Mouse (Mus musculus) lung, postnatal 0 days (tissue): Measurements from ENCODE around the gene Tmem184b. TPM values are rescaled to one million over a fixed set of nuclear protein-coding genes. Genes with fewer than 3 reads are reported as not detected.

Source experiments
- ATAC-seq: fragments of 200-750 bp; cut with Nextera tagmentation; 2 replicates; pipeline ENCODE4 v1.8.0; 2017; ENCODE audit warnings: moderate library complexity
- DNase-seq: peaks from one replicate; pipeline ENCODE4 v3.0.0-alpha.2; 2016; ENCODE audit warnings: low spot score
- H3K27ac ChIP-seq: fragments of 300-500 bp; sonication (generic); 2 replicates; pipeline ENCODE4 v1.5.1; 2014; ENCODE audit warnings: antibody characterized with exemption, mild to moderate bottlenecking, low read length, mixed read lengths
- H3K27me3 ChIP-seq: fragments of 300-500 bp; sonication (generic); replicated peaks from 2 replicates; pipeline ENCODE4 v1.6.1; 2014; ENCODE audit warnings: low read length, mixed read lengths; ENCODE audit not compliant: insufficient read depth
- H3K36me3 ChIP-seq: fragments of 300-500 bp; sonication (generic); 2 replicates; pipeline ENCODE4 v1.6.1; 2014; ENCODE audit warnings: low read length, mixed read lengths; ENCODE audit not compliant: insufficient read depth
- H3K4me1 ChIP-seq: fragments of 300-500 bp; sonication (generic); 2 replicates; pipeline ENCODE4 v1.6.1; 2014; ENCODE audit warnings: antibody characterized with exemption, low read depth, low read length, mixed read lengths; ENCODE audit not compliant: insufficient read depth
- H3K4me2 ChIP-seq: fragments of 300-500 bp; sonication (generic); replicated peaks from 2 replicates; pipeline ENCODE4 v1.6.1; 2014; ENCODE audit warnings: low read depth, mild to moderate bottlenecking, low read length, moderate library complexity, mixed read lengths
- H3K4me3 ChIP-seq: fragments of 300-500 bp; sonication (generic); 2 replicates; pipeline ENCODE4 v1.5.1; 2014; ENCODE audit warnings: low read depth, low read length
- H3K9ac ChIP-seq: fragments of 300-500 bp; sonication (generic); replicated peaks from 2 replicates; pipeline ENCODE4 v1.6.1; 2014; ENCODE audit warnings: low read depth, mild to moderate bottlenecking
- H3K9me3 ChIP-seq: fragments of 300-500 bp; sonication (generic); 2 replicates; pipeline ENCODE4 v1.6.1; 2016; ENCODE audit warnings: low read length, mixed read lengths
- CTCF ChIP-seq: IDR thresholded peaks from 2 replicates; pipeline ENCODE4 v1.5.1; 2016; ENCODE audit warnings: antibody characterized with exemption, mild to moderate bottlenecking
- EP300 ChIP-seq: IDR thresholded peaks from 2 replicates; pipeline ENCODE4 v1.6.1; 2016; ENCODE audit warnings: antibody characterized with exemption, mild to moderate bottlenecking, control low read depth
- WGBS: fragments of 180-500 bp; shearing (Covaris S2); extraction: QIAGEN DNeasy Blood & Tissue Kit; methylation state at CpG from one replicate; pipeline ENCODE4 v1.1.7; 2014; 5-methylcytosine and 5-hydroxymethylcytosine counted together
- polyA plus RNA-seq: library from polyadenylated mRNA; unstranded; fragments of >200 nt; fragmentation: Nextera tagmentation; extraction: Ambion mirVana; gene quantifications from 2 replicates; pipeline ENCODE4 v1.2.1, GENCODE M21; 2015

Gene Tmem184b
- polyA plus RNA-seq, 1 experiment from 2014 or later: 55.3 TPM

DNA sequence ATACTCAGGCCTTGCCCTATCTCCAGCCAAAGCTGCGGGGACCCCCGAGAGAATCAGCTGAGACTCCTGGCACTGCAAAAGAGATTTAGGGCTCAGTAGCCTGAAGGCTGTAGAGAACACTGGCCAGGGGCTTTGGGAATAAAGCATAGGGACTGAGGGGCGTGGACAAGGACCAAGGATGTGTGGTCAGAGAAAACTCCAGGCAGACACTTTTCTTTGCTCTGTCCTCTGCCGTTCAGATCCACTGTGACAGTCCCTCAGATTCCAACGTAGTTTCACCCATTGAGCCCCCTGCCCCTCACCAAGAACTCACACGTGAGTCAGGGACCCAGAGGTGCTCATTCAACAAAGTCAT is 38.9 kb upstream of the Tmem184b start:
- Histone ChIP-seq H3K27ac (peak overlapping the region; percentile 98), H3K36me3 (0 out of 2 replicates have a peak, but pooled peaks cover 2% of the 10 kb centered on the region), H3K4me3 (peak overlapping the region; percentile 91), H3K27me3 (no peaks in the 10 kb centered on the region), H3K4me1 (peaks cover 30% of the 10 kb centered on the region; the same call in 1 of the 2 replicates), H3K9ac (peak overlapping the region; percentile 96), H3K4me2 (peak overlapping the region; percentile 81), H3K9me3 (no peaks in the 10 kb centered on the region)
- DNase-seq (no peak), ATAC-seq (no peak)
- 4% methylated on average over 6 of the region's 6 CpGs for WGBS
- TF ChIP-seq CTCF: no peak
- TF ChIP-seq EP300: no peak

DNA sequence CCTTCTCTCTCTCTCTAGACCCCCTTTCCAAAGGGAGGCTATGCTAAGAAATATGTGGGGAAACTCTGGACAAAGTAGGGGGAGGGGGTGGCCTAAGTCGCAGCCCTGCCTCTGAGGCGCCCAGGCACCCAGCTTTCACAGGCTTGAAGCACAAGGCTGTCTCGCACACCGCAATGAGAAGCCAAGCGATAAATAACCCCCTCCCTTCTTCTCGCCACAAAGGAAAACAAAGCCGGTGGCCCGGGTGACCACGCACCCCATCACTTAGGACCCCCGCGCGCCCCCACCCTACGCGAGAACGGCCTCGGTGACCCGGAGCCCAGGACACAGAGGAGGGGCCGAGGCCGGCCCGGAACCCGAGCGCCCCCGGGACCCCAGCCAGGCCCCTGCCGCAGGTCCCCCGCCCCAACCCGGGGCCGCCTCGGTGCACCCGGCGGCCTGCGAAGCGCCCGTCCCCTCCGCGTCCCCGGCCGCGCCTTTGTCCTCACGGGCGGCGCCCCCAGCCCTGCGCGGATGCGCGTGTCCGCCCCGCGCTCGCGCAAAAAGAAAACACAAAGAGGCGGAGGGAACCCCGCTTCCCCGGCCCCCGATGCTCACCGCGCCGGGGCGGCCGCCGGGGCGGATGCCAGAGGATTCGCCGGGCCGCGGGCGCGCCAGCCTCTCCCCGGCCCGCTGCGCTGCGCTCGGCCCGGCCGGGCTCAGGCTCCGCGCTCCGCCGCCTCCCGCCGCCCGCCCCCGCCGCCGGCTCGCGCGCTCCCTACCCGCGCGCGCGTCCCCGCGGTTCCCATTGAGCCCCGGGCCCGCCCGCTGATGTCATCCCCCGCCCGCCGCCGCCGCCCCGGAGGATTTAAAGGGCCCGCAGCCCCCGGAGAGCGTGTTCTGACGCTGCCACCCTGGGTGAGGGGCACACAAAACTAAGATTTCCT is 38.2 kb upstream of the Tmem184b start:
- TF ChIP-seq EP300: no peak
- TF ChIP-seq CTCF: no peak
- Histone ChIP-seq H3K4me2 (peak overlapping the region; percentile 81), H3K27ac (peak overlapping the region; percentile 98), H3K36me3 (0 out of 2 replicates have a peak, but pooled peaks cover 5% of the 10 kb centered on the region), H3K9me3 (no peaks in the 10 kb centered on the region), H3K4me1 (peaks cover 30% of the 10 kb centered on the region; the same call in 1 of the 2 replicates), H3K9ac (peak overlapping the region; percentile 96), H3K4me3 (peak overlapping the region; percentile 91), H3K27me3 (no peaks in the 10 kb centered on the region)
- peak; percentile 75 for ATAC-seq
- peak; percentile 83 for DNase-seq
- 1% methylated on average over 67 of the region's 107 CpGs for WGBS

DNA sequence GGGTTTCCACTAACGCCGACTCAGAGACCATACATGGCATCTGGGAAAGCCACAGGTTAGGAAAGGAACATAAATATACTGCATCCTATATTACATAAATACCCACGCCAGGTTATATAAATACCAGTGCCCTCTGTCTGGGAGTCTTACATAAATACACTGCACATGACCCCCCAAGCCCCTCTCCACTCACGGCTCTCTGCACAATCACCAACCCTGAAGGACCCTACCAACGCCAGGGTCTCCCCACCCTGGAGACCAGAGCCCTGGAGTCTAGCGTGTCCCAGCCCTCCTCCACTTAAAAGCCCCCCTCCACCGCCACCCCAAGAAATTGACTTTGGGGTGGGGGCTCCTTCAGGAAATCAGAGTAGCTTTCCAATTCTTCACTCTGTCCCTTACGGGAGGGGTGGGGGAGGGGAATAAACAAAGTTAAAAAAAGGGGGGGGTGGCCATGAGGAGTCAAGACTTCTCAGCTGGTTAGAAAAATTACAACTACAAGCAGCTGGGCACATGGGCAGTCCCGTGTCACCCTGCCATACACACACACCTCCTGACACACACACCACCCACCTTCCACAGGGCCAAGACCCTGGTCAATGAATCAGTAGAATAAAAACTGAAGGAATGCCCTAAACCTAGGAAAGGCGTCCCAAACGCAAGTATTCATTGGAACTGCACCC is 37.4 kb upstream of the Tmem184b start:
- Histone ChIP-seq H3K9ac (peak overlapping the region; percentile 96), H3K4me3 (peak overlapping the region; percentile 91), H3K9me3 (no peaks in the 10 kb centered on the region), H3K4me1 (peaks cover 38% of the 10 kb centered on the region), H3K27ac (peak overlapping the region; percentile 98), H3K36me3 (0 out of 2 replicates have a peak, but pooled peaks cover 5% of the 10 kb centered on the region), H3K4me2 (peak overlapping the region; percentile 81), H3K27me3 (no peaks in the 10 kb centered on the region)
- 2% methylated on average over 11 of the region's 11 CpGs for WGBS
- ATAC-seq (peak; percentile 23; the same call in 1 of the 2 replicates), DNase-seq (peak; percentile 61)
- TF ChIP-seq CTCF (no peak), EP300 (no peak)

DNA sequence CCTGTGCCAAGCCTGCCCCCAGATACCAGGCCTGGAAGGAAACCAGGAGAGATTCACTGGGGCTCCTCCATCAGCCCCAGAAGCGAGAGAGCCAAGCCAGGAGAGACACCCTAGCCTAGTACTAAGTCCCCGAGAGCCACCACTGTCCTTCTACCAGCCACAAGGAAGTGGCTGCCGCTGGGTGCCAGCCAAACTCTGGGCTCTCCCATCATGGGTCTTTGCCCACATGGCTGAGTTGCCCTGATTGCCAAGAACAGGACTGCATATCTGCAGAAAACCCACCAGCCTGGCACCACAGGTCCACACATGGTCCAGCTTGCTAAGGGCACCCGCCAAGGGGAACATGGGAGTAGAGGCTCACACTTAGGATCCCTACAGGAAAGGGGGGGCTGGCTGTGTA is 36.9 kb upstream of the Tmem184b start:
- Histone ChIP-seq H3K9me3 (no peaks in the 10 kb centered on the region), H3K4me1 (peaks cover 43% of the 10 kb centered on the region), H3K27me3 (no peaks in the 10 kb centered on the region), H3K4me3 (peak overlapping the region; percentile 91), H3K9ac (peak overlapping the region; percentile 96; the same call in 1 of the 2 replicates), H3K27ac (peak overlapping the region; percentile 98; the same call in 1 of the 2 replicates), H3K4me2 (peak overlapping the region; percentile 81), H3K36me3 (0 out of 2 replicates have a peak, but pooled peaks cover 5% of the 10 kb centered on the region)
- DNase-seq (peak; percentile 37), ATAC-seq (no peak)
- TF ChIP-seq EP300 (no peak), CTCF (no peak)
- WGBS: 35% methylated on average over 4 of the region's 4 CpGs

DNA sequence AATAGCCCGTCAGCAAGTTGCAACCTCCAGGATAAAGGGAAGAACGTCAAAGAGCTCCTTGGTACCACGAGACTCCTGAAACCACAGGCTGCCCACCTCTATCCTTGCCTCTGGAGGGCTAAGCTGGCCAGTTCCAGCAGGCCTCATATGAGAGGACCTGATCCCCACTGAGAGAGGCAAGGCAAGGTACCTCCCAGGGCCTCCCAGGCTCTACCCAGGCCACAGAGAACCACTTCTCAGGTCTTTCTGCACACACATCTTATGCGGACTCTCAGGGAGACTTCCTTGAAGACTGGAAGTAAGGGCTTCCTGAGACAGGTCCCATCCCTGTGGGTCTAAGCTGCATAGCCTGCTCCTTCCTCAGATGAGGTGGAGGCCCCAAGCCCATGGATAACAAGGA is 36.0 kb upstream of the Tmem184b start:
- no peak overlapping the region for H3K9ac ChIP-seq
- H3K9me3 ChIP-seq: no peaks in the 10 kb centered on the region
- DNase-seq (no peak), ATAC-seq (no peak)
- peaks cover 8% of the 10 kb centered on the region; the same call in 1 of the 2 replicates for H3K36me3 ChIP-seq
- H3K27ac ChIP-seq: peak overlapping the region; percentile 4; the same call in 1 of the 2 replicates
- 65% methylated on average over 4 of the region's 4 CpGs for WGBS
- TF ChIP-seq EP300 (no peak), CTCF (no peak)
- H3K27me3 ChIP-seq: no peaks in the 10 kb centered on the region
- peaks cover 46% of the 10 kb centered on the region for H3K4me1 ChIP-seq
- peak overlapping the region; percentile 81 for H3K4me2 ChIP-seq
- no peak overlapping the region for H3K4me3 ChIP-seq

DNA sequence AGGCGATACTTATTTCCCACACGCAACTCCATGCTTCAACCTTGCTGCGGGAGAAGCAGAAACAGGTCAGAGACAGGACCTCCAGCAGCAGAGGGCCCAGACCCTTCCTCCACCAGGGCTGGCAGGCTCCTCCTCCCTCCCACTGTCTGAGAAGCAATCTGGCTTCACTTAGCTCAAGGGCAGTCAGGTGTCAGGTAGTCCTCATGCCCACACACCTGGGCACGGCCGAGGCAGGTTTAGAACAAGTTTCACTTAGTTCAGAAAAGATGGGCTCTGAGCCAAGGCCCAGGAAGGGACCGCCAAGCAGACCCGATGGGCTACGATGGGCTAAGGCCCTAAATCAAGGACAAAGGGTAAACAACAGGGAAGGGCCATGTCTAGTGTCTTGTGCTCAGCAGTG is 35.4 kb upstream of the Tmem184b start:
- DNase-seq (no peak), ATAC-seq (no peak)

More for the DNA sequence above, 35.4 kb upstream of the Tmem184b start:
- no peak for TF ChIP-seq CTCF
- TF ChIP-seq EP300: no peak
- H3K4me2 ChIP-seq: peak overlapping the region; percentile 6; the same call in 1 of the 2 replicates
- H3K27ac ChIP-seq: peak overlapping the region; percentile 44; the same call in 1 of the 2 replicates
- WGBS: 45% methylated on average over 8 of the region's 8 CpGs
- H3K4me3 ChIP-seq: no peak overlapping the region
- no peak overlapping the region for H3K9ac ChIP-seq
- peaks cover 46% of the 10 kb centered on the region for H3K4me1 ChIP-seq
- H3K36me3 ChIP-seq: peaks cover 11% of the 10 kb centered on the region; the same call in 1 of the 2 replicates
- no peaks in the 10 kb centered on the region for H3K27me3 ChIP-seq
- H3K9me3 ChIP-seq: no peaks in the 10 kb centered on the region
